Mouse (Mus musculus): ENCODE results near the gene Vmn1r239-ps.

- TF ChIP-seq CTCF (IDR thresholded peaks at IDR 0.05; ENCODE audit: extremely low read depth, insufficient read depth, low read length) (no peak), POLR2A (IDR thresholded peaks at IDR 0.05; ENCODE audit: extremely low read depth, insufficient read depth, low read length) (no peak)
Measured at GRCm38 (mm10) chrX:147429753-147430152, 23.8 kb downstream of the Vmn1r239-ps start.
